Mouse (Mus musculus) MEL-GATA-1-ER (cell line): ENCODE measurements around the gene Magi1.
"Not testable (repeated sequence)": the region's sequence is repeated elsewhere in the genome, so short reads cannot be mapped to it uniquely, and the experiment has no call there.

Experiments
- DNase-seq: peaks from one replicate; pipeline ENCODE4 v3.0.0-alpha.2; 2012; ENCODE audit warnings: low read depth; ENCODE audit errors: extremely low read depth

Magi1 gene

GRCm38 (mm10) chr6:93661139-93661538 lies 622.6 kb downstream of the Magi1 start:
- DNase-seq = no peak

GRCm38 (mm10) chr6:93659534-93659933 lies 624.2 kb downstream of the Magi1 start:
- no peak for DNase-seq

- DNase-seq = no peak
Measured at GRCm38 (mm10) chr6:93657187-93657974, 626.3 kb downstream of the Magi1 start.

- DNase-seq = no peak
Measured at GRCm38 (mm10) chr6:93648581-93649230, 635.0 kb downstream of the Magi1 start.

GRCm38 (mm10) chr6:93629735-93630291 lies 653.9 kb downstream of the Magi1 start:
- DNase-seq = not testable (repeated sequence)

GRCm38 (mm10) chr6:93627200-93627599 lies 656.5 kb downstream of the Magi1 start:
- DNase-seq = no peak
